Mouse (Mus musculus): ENCODE data around the gene Gm18596. TPM values are rescaled to one million over a fixed set of nuclear protein-coding genes. Genes with fewer than 3 reads are reported as not detected.

The Gm18596 gene
- polyA plus RNA-seq, 1 experiment from 2014 or later: not detected

DNA sequence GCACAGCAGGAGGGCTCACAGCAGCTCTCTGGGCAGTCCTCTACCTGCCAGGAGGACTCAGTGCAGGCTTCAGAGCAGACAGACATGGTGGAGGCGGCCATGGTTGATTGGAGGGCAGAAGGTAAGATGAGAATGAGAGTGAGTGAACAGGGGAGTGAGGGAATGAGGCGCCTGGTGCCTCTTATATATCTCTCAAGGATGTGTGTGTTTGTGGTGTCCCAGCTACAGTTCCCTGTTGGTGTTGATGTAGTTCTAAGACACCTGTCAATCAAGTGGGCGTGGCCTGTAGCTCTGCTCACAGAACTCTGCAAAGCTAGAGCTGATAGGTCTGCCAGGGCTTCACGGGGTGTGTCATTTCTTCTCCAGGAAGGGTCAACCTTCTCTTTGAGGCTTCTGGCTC lies 45.3 kb downstream of the Gm18596 start, which contains the start of gene Gm9508:
TSS of gene Gm9508 (minus strand) at position 101 of the 400 bp plus-strand sequence.
- no peaks in the 10 kb centered on the region for H3K4me1 ChIP-seq (replicated peaks)
- H3K4me3 ChIP-seq (replicated peaks): no peak within 1 kb of the TSS
- WGBS: 41% methylated on average over 4 of the region's 4 CpGs
- no peak within 1 kb of the TSS for H3K27ac ChIP-seq
- no peaks in the 10 kb centered on the region for H3K9me3 ChIP-seq
- H3K36me3 ChIP-seq: no peaks in the 10 kb centered on the region
- H3K27me3 ChIP-seq (replicated peaks): no peaks in the 10 kb centered on the region
- ATAC-seq: no peak
- H3K9ac ChIP-seq: no peak within 1 kb of the TSS
- no peak within 1 kb of the TSS for H3K4me2 ChIP-seq (replicated peaks)

Other genes with a start within 250 kb of the Gm18596 start
- gene Fam207a, start 226.9 kb downstream of the Gm18596 start, polyA plus RNA-seq (2015; fragmentation: Nextera tagmentation; extraction: Ambion mirVana): 39.1 and 40.3 TPM in 2 replicates
- gene Itgb2, start 212.4 kb downstream of the Gm18596 start, polyA plus RNA-seq (2015; fragmentation: Nextera tagmentation; extraction: Ambion mirVana): 3.2 and 3.7 TPM in 2 replicates
- 146 and 156 TPM in 2 replicates for gene Pttg1ip, start 160.9 kb downstream of the Gm18596 start, polyA plus RNA-seq (2015; fragmentation: Nextera tagmentation; extraction: Ambion mirVana)
- gene Sumo3, start 136.5 kb downstream of the Gm18596 start, polyA plus RNA-seq (2015; fragmentation: Nextera tagmentation; extraction: Ambion mirVana): 338 and 345 TPM in 2 replicates
- 4.1 and 5.4 TPM in 2 replicates for gene Gm49325, start 136.4 kb downstream of the Gm18596 start, polyA plus RNA-seq (2015; fragmentation: Nextera tagmentation; extraction: Ambion mirVana)
- 65.0 and 70.3 TPM in 2 replicates for gene Ube2g2, start 120.4 kb downstream of the Gm18596 start, polyA plus RNA-seq (2015; fragmentation: Nextera tagmentation; extraction: Ambion mirVana)
- gene Tspear, start 56.1 kb downstream of the Gm18596 start, polyA plus RNA-seq (2015; fragmentation: Nextera tagmentation; extraction: Ambion mirVana): 0.47 and 0.53 TPM in 2 replicates
- not detected in 2 replicates for gene Gm19402, start 51.9 kb downstream of the Gm18596 start, polyA plus RNA-seq (2015; fragmentation: Nextera tagmentation; extraction: Ambion mirVana)
- gene Gm9508, start 45.4 kb downstream of the Gm18596 start, polyA plus RNA-seq (2015; fragmentation: Nextera tagmentation; extraction: Ambion mirVana): not detected in 2 replicates
- not detected in 2 replicates for gene Gm10272, start 36.0 kb downstream of the Gm18596 start, polyA plus RNA-seq (2015; fragmentation: Nextera tagmentation; extraction: Ambion mirVana)
- not detected in 2 replicates for gene Gm10024, start 31.2 kb downstream of the Gm18596 start, polyA plus RNA-seq (2015; fragmentation: Nextera tagmentation; extraction: Ambion mirVana)
- gene Gm10142, start 26.8 kb downstream of the Gm18596 start, polyA plus RNA-seq (2015; fragmentation: Nextera tagmentation; extraction: Ambion mirVana): not detected in 2 replicates
- gene Krtap12-1, start 22.0 kb downstream of the Gm18596 start, polyA plus RNA-seq (2015; fragmentation: Nextera tagmentation; extraction: Ambion mirVana): not detected in 2 replicates
- gene Gm10100, start 16.2 kb downstream of the Gm18596 start, polyA plus RNA-seq (2015; fragmentation: Nextera tagmentation; extraction: Ambion mirVana): not detected in 2 replicates
- gene Gm9736, start 8.7 kb upstream of the Gm18596 start, polyA plus RNA-seq (2015; fragmentation: Nextera tagmentation; extraction: Ambion mirVana): not detected in 2 replicates
- not detected in 2 replicates for gene Gm3233, start 17.0 kb upstream of the Gm18596 start, polyA plus RNA-seq (2015; fragmentation: Nextera tagmentation; extraction: Ambion mirVana)
- not detected in 2 replicates for gene Gm3238, start 28.7 kb upstream of the Gm18596 start, polyA plus RNA-seq (2015; fragmentation: Nextera tagmentation; extraction: Ambion mirVana)
- not detected in 2 replicates for gene Gm7138, start 34.3 kb upstream of the Gm18596 start, polyA plus RNA-seq (2015; fragmentation: Nextera tagmentation; extraction: Ambion mirVana)
- not detected in 2 replicates for gene Gm3250, start 39.9 kb upstream of the Gm18596 start, polyA plus RNA-seq (2015; fragmentation: Nextera tagmentation; extraction: Ambion mirVana)
- not detected in 2 replicates for gene Gm7137, start 45.6 kb upstream of the Gm18596 start, polyA plus RNA-seq (2015; fragmentation: Nextera tagmentation; extraction: Ambion mirVana)
- not detected in 2 replicates for gene Gm9639, start 52.4 kb upstream of the Gm18596 start, polyA plus RNA-seq (2015; fragmentation: Nextera tagmentation; extraction: Ambion mirVana)
- not detected in 2 replicates for gene Gm19668, start 56.5 kb upstream of the Gm18596 start, polyA plus RNA-seq (2015; fragmentation: Nextera tagmentation; extraction: Ambion mirVana)
- not detected in 2 replicates for gene Gm9507, start 69.2 kb upstream of the Gm18596 start, polyA plus RNA-seq (2015; fragmentation: Nextera tagmentation; extraction: Ambion mirVana)
- not detected in 2 replicates for gene Gm2696, start 72.0 kb upstream of the Gm18596 start, polyA plus RNA-seq (2015; fragmentation: Nextera tagmentation; extraction: Ambion mirVana)
- gene Krtap10-4, start 84.5 kb upstream of the Gm18596 start, polyA plus RNA-seq (2015; fragmentation: Nextera tagmentation; extraction: Ambion mirVana): not detected in 2 replicates
- not detected in 2 replicates for gene Krtap10-10, start 93.3 kb upstream of the Gm18596 start, polyA plus RNA-seq (2015; fragmentation: Nextera tagmentation; extraction: Ambion mirVana)
- not detected in 2 replicates for gene Gm36176, start 104.2 kb upstream of the Gm18596 start, polyA plus RNA-seq (2015; fragmentation: Nextera tagmentation; extraction: Ambion mirVana)
- gene Gm10318, start 110.2 kb upstream of the Gm18596 start, polyA plus RNA-seq (2015; fragmentation: Nextera tagmentation; extraction: Ambion mirVana): not detected in 2 replicates
- not detected in 2 replicates for gene Gm3285, start 119.3 kb upstream of the Gm18596 start, polyA plus RNA-seq (2015; fragmentation: Nextera tagmentation; extraction: Ambion mirVana)
- 3.9 TPM in 2 replicates for gene Lrrc3, start 159.9 kb upstream of the Gm18596 start, polyA plus RNA-seq (2015; fragmentation: Nextera tagmentation; extraction: Ambion mirVana)
- 1.1 and 1.2 TPM in 2 replicates for gene Trpm2, start 227.9 kb upstream of the Gm18596 start, polyA plus RNA-seq (2015; fragmentation: Nextera tagmentation; extraction: Ambion mirVana)
- 17.3 and 17.5 TPM in 2 replicates for gene 1810043G02Rik, start 235.9 kb upstream of the Gm18596 start, polyA plus RNA-seq (2015; fragmentation: Nextera tagmentation; extraction: Ambion mirVana)